Mouse (Mus musculus) right cerebral cortex, postnatal 4 days (tissue): ENCODE results near the gene Fbxw8.

Source experiments
- DNase-seq: peaks from one replicate; pipeline ENCODE4 v3.0.0-alpha.2; 2022

Gene Fbxw8

GRCm38 (mm10) chr5:118154839-118155564 is at the start of gene Fbxw8:
Gene Fbxw8 (minus strand): TSS chr5:118155464.
- peak; percentile 89 for DNase-seq

GRCm38 (mm10) chr5:118204675-118205440 is 49.6 kb upstream of the Fbxw8 start:
- no peak for DNase-seq

GRCm38 (mm10) chr5:118199670-118200069 is 44.4 kb upstream of the Fbxw8 start:
- no peak for DNase-seq

- no peak for DNase-seq
Observed at GRCm38 (mm10) chr5:118197421-118197820, 42.2 kb upstream of the Fbxw8 start.

- DNase-seq = no peak
Observed at GRCm38 (mm10) chr5:118192221-118192620, 37.0 kb upstream of the Fbxw8 start.

- no peak for DNase-seq
Observed at GRCm38 (mm10) chr5:118190491-118190890, 35.2 kb upstream of the Fbxw8 start.

GRCm38 (mm10) chr5:118188356-118188755 is 33.1 kb upstream of the Fbxw8 start:
- no peak for DNase-seq

GRCm38 (mm10) chr5:118186903-118187633 is 31.8 kb upstream of the Fbxw8 start:
- DNase-seq = no peak

GRCm38 (mm10) chr5:118177640-118178039 is 22.4 kb upstream of the Fbxw8 start:
- no peak for DNase-seq

- no peak for DNase-seq
Observed at GRCm38 (mm10) chr5:118175137-118175536, 19.9 kb upstream of the Fbxw8 start.

GRCm38 (mm10) chr5:118174310-118175009 is 19.2 kb upstream of the Fbxw8 start:
- no peak for DNase-seq

GRCm38 (mm10) chr5:118172078-118172723 is 16.9 kb upstream of the Fbxw8 start:
- DNase-seq = no peak

- DNase-seq = no peak
Observed at GRCm38 (mm10) chr5:118171665-118172064, 16.4 kb upstream of the Fbxw8 start.

- no peak for DNase-seq
Observed at GRCm38 (mm10) chr5:118170888-118171529, 15.7 kb upstream of the Fbxw8 start.

- peak; percentile 55 for DNase-seq
Observed at GRCm38 (mm10) chr5:118169222-118170221, 14.3 kb upstream of the Fbxw8 start.

- DNase-seq = no peak
Observed at GRCm38 (mm10) chr5:118167561-118167995, 12.3 kb upstream of the Fbxw8 start.

- DNase-seq = no peak
Observed at GRCm38 (mm10) chr5:118165462-118165861, 10.2 kb upstream of the Fbxw8 start.

GRCm38 (mm10) chr5:118164581-118164980 is 9.3 kb upstream of the Fbxw8 start, which contains the start of gene Hrk:
Gene Hrk (plus strand): TSS chr5:118164648.
- peak; percentile 17 for DNase-seq

GRCm38 (mm10) chr5:118160691-118161090 is 5.4 kb upstream of the Fbxw8 start:
- DNase-seq = no peak

- no peak for DNase-seq
Observed at GRCm38 (mm10) chr5:118156976-118157375, 1.7 kb upstream of the Fbxw8 start.
